Mouse (Mus musculus): ENCODE data around the gene Gpr107.

GRCm38 (mm10) chr2:31228768-31229311, 76.7 kb downstream of the Gpr107 start:
- no peak for TF ChIP-seq CTCF (IDR thresholded peaks at IDR 0.05; ENCODE audit: borderline replicate concordance, extremely low read depth, insufficient read depth, insufficient read length)
- no peak for TF ChIP-seq POLR2A (IDR thresholded peaks at IDR 0.05; ENCODE audit: borderline replicate concordance, extremely low read depth, insufficient read depth, insufficient read length, poor library complexity, severe bottlenecking)
